Mouse (Mus musculus): ENCODE measurements around the gene Vps45. TPM values are rescaled to one million over a fixed set of nuclear protein-coding genes. Genes with fewer than 3 reads are reported as not detected.

Vps45 gene
- total RNA-seq, 2 experiments from 2014 or later = 24.5 to 32.6 TPM

Other genes starting within 250 kb of the Vps45 start
- gene Rprd2, start 239.6 kb downstream of the Vps45 start, total RNA-seq (2021) = 10 to 100 TPM; 49.1 to 51.4 TPM
- gene Prpf3, start 202.6 kb downstream of the Vps45 start, total RNA-seq (2021) = 10 to 100 TPM; 24.2 to 31.2 TPM
- 100 to 1,000 TPM; 197 to 219 TPM for gene Mrps21, start 186.9 kb downstream of the Vps45 start, total RNA-seq (2021)
- 1 to 10 TPM; 1.0 to 1.6 TPM for gene Ciart, start 176.2 kb downstream of the Vps45 start, total RNA-seq (2021)
- 10 to 100 TPM; 14.4 to 26.0 TPM for gene BC028528, start 166.5 kb downstream of the Vps45 start, total RNA-seq (2021)
- gene Aph1a, start 164.5 kb downstream of the Vps45 start, total RNA-seq (2021) = 10 to 100 TPM; 91.3 to 95.8 TPM
- 10 to 100 TPM; 27.0 to 27.2 TPM for gene Car14, start 153.8 kb downstream of the Vps45 start, total RNA-seq (2021)
- gene Anp32e, start 129.2 kb downstream of the Vps45 start, total RNA-seq (2021) = 100 to 1,000 TPM; 125 to 126 TPM
- 10 to 100 TPM; 94.2 to 97.4 TPM for gene Plekho1, start 62.5 kb downstream of the Vps45 start, total RNA-seq (2021)
- gene Otud7b, start 46.1 kb upstream of the Vps45 start, total RNA-seq (2021) = 10 to 100 TPM; 61.0 to 65.7 TPM
- 1 to 10 TPM; 9.3 to 9.7 TPM for gene Mtmr11, start 103.5 kb upstream of the Vps45 start, total RNA-seq (2021)
- gene Sf3b4, start 113.9 kb upstream of the Vps45 start, total RNA-seq (2021) = 10 to 100 TPM; 32.9 to 34.6 TPM
- 1 to 10 TPM; 2.2 to 2.3 TPM for gene Sv2a, start 122.7 kb upstream of the Vps45 start, total RNA-seq (2021)
- 10 to 100 TPM; 20.4 to 23.2 TPM for gene Bola1, start 161.2 kb upstream of the Vps45 start, total RNA-seq (2021)
- 10 to 100 TPM; 15.6 TPM for gene Hist2h2ab, start 161.4 kb upstream of the Vps45 start, total RNA-seq (2021)
- gene Hist2h2ac, start 162.4 kb upstream of the Vps45 start, total RNA-seq (2021) = 100 to 1,000 TPM; 126 to 168 TPM
- gene Hist2h2be, start 162.7 kb upstream of the Vps45 start, total RNA-seq (2021) = 1 to 10 TPM; 3.2 to 3.8 TPM
- gene Hist2h3c2, start 180.7 kb upstream of the Vps45 start, total RNA-seq (2021) = 100 to 1,000 TPM; 150 TPM
- gene Hist2h2aa2, start 181.8 kb upstream of the Vps45 start, total RNA-seq (2021) = 1,000 to 10,000 TPM; 1,169 to 1,327 TPM
- gene Hist2h2aa1, start 187.0 kb upstream of the Vps45 start, total RNA-seq (2021) = 10 to 100 TPM; 12.3 to 14.6 TPM
- gene Hist2h3c1, start 188.2 kb upstream of the Vps45 start, total RNA-seq (2021) = under 1 TPM in 1 of 2 experiments, not detected in 1; 0.44 TPM
- 10 to 100 TPM; 74.6 to 96.7 TPM for gene Hist2h4, start 204.8 kb upstream of the Vps45 start, total RNA-seq (2021)
- 100 to 1,000 TPM; 677 to 879 TPM for gene Hist2h3b, start 210.2 kb upstream of the Vps45 start, total RNA-seq (2021)
- gene Hist2h2bb, start 211.3 kb upstream of the Vps45 start, total RNA-seq (2021) = 100 to 1,000 TPM; 676 to 744 TPM
- gene Fcgr1, start 235.5 kb upstream of the Vps45 start, total RNA-seq (2021) = 1 to 10 TPM; 1.6 to 1.7 TPM